Mouse (Mus musculus): ENCODE data around the gene Dnase1l3. TPM values are rescaled to one million over a fixed set of nuclear protein-coding genes. Genes with fewer than 3 reads are reported as not detected.

Gene Dnase1l3
- total and polyA plus RNA-seq, 2 experiments from 2014 or later, result 0.07 TPM; not detected in 1

- no peak for TF ChIP-seq CTCF (IDR thresholded peaks at IDR 0.05)
- Histone ChIP-seq H3K4me1 (ENCODE audit: insufficient read depth, low read length) (no peaks in the 10 kb centered on the region), H3K36me3 (ENCODE audit: insufficient read depth, low read length) (no peaks in the 10 kb centered on the region), H3K4me2 (ENCODE audit: low read depth, low read length, poor library complexity, severe bottlenecking) (no peak overlapping the region), H3K9me3 (ENCODE audit: low read length) (no peaks in the 10 kb centered on the region), H3K9ac (replicated peaks; ENCODE audit: low read length, poor library complexity, severe bottlenecking) (no peak overlapping the region), H3K27ac (ENCODE audit: low read depth, low read length) (no peak overlapping the region), H3K27me3 (ENCODE audit: insufficient read depth, low read length) (no peaks in the 10 kb centered on the region), H3K4me3 (ENCODE audit: low read depth, low read length) (no peak overlapping the region)
- ATAC-seq (ENCODE audit: low FRiP score), result no peak
- DNase-seq (ENCODE audit: low spot score), result no peak
- WGBS, result 88% methylated on average over 1 of the region's 1 CpGs
Observed at GRCm38 (mm10) chr14:8029752-8030151, 35.4 kb upstream of the Dnase1l3 start.

- Histone ChIP-seq H3K9me3 (ENCODE audit: low read length) (no peaks in the 10 kb centered on the region), H3K27ac (ENCODE audit: low read depth, low read length) (no peak overlapping the region), H3K4me2 (ENCODE audit: low read depth, low read length, poor library complexity, severe bottlenecking) (no peak overlapping the region), H3K27me3 (ENCODE audit: insufficient read depth, low read length) (no peaks in the 10 kb centered on the region), H3K36me3 (ENCODE audit: insufficient read depth, low read length) (no peaks in the 10 kb centered on the region), H3K4me1 (ENCODE audit: insufficient read depth, low read length) (no peaks in the 10 kb centered on the region), H3K9ac (replicated peaks; ENCODE audit: low read length, poor library complexity, severe bottlenecking) (no peak overlapping the region), H3K4me3 (ENCODE audit: low read depth, low read length) (no peak overlapping the region)
- no peak for TF ChIP-seq CTCF (IDR thresholded peaks at IDR 0.05)
- DNase-seq (ENCODE audit: low spot score) (no peak), ATAC-seq (ENCODE audit: low FRiP score) (no peak)
- 94% methylated on average over 5 of the region's 5 CpGs for WGBS
Observed at GRCm38 (mm10) chr14:8028086-8028485, 33.7 kb upstream of the Dnase1l3 start.

- ATAC-seq (ENCODE audit: low FRiP score), result no peak
- no peak overlapping the region for H3K4me3 ChIP-seq (ENCODE audit: low read depth, low read length)
- no peak for TF ChIP-seq CTCF (IDR thresholded peaks at IDR 0.05)
- no peaks in the 10 kb centered on the region for H3K4me1 ChIP-seq (ENCODE audit: insufficient read depth, low read length)
- WGBS, result 84% methylated on average over 10 of the region's 10 CpGs
- H3K36me3 ChIP-seq (ENCODE audit: insufficient read depth, low read length), result no peaks in the 10 kb centered on the region
- no peak overlapping the region for H3K4me2 ChIP-seq (ENCODE audit: low read depth, low read length, poor library complexity, severe bottlenecking)
- no peaks in the 10 kb centered on the region for H3K9me3 ChIP-seq (ENCODE audit: low read length)
- no peak overlapping the region for H3K27ac ChIP-seq (ENCODE audit: low read depth, low read length)
- no peaks in the 10 kb centered on the region for H3K27me3 ChIP-seq (ENCODE audit: insufficient read depth, low read length)
- no peak for DNase-seq (ENCODE audit: low spot score)
- no peak overlapping the region for H3K9ac ChIP-seq (replicated peaks; ENCODE audit: low read length, poor library complexity, severe bottlenecking)
Observed at GRCm38 (mm10) chr14:8026769-8027531, 32.6 kb upstream of the Dnase1l3 start.

- H3K4me1 ChIP-seq (ENCODE audit: insufficient read depth, low read length), result no peaks in the 10 kb centered on the region
- no peak overlapping the region for H3K27ac ChIP-seq (ENCODE audit: low read depth, low read length)
- 93% methylated on average over 10 of the region's 10 CpGs for WGBS
- H3K36me3 ChIP-seq (ENCODE audit: insufficient read depth, low read length), result no peaks in the 10 kb centered on the region
- no peak overlapping the region for H3K4me2 ChIP-seq (ENCODE audit: low read depth, low read length, poor library complexity, severe bottlenecking)
- H3K4me3 ChIP-seq (ENCODE audit: low read depth, low read length), result no peak overlapping the region
- no peaks in the 10 kb centered on the region for H3K27me3 ChIP-seq (ENCODE audit: insufficient read depth, low read length)
- H3K9ac ChIP-seq (replicated peaks; ENCODE audit: low read length, poor library complexity, severe bottlenecking), result no peak overlapping the region
- DNase-seq (ENCODE audit: low spot score) (no peak), ATAC-seq (ENCODE audit: low FRiP score) (no peak)
- H3K9me3 ChIP-seq (ENCODE audit: low read length), result no peaks in the 10 kb centered on the region
- TF ChIP-seq CTCF (IDR thresholded peaks at IDR 0.05), result no peak
Observed at GRCm38 (mm10) chr14:8024936-8025335, 30.6 kb upstream of the Dnase1l3 start.

GRCm38 (mm10) chr14:8024469-8024868, 30.1 kb upstream of the Dnase1l3 start:
- Histone ChIP-seq H3K4me2 (ENCODE audit: low read depth, low read length, poor library complexity, severe bottlenecking) (no peak overlapping the region), H3K27me3 (ENCODE audit: insufficient read depth, low read length) (no peaks in the 10 kb centered on the region)
- WGBS, result 66% methylated on average over 6 of the region's 6 CpGs

GRCm38 (mm10) chr14:8020546-8020945, 26.2 kb upstream of the Dnase1l3 start:
- DNase-seq (ENCODE audit: low spot score) (no peak), ATAC-seq (ENCODE audit: low FRiP score) (no peak)
- TF ChIP-seq CTCF (IDR thresholded peaks at IDR 0.05), result no peak
- Histone ChIP-seq H3K9ac (replicated peaks; ENCODE audit: low read length, poor library complexity, severe bottlenecking) (no peak overlapping the region), H3K27me3 (ENCODE audit: insufficient read depth, low read length) (no peaks in the 10 kb centered on the region), H3K36me3 (ENCODE audit: insufficient read depth, low read length) (no peaks in the 10 kb centered on the region), H3K4me3 (ENCODE audit: low read depth, low read length) (no peak overlapping the region), H3K9me3 (ENCODE audit: low read length) (no peaks in the 10 kb centered on the region), H3K27ac (ENCODE audit: low read depth, low read length) (no peak overlapping the region), H3K4me2 (ENCODE audit: low read depth, low read length, poor library complexity, severe bottlenecking) (no peak overlapping the region), H3K4me1 (ENCODE audit: insufficient read depth, low read length) (no peaks in the 10 kb centered on the region)
- WGBS, result 93% methylated on average over 7 of the region's 7 CpGs

More at GRCm38 (mm10) chr14:8024469-8024868, 30.1 kb upstream of the Dnase1l3 start:
- H3K9me3 ChIP-seq (ENCODE audit: low read length), result no peaks in the 10 kb centered on the region
- no peak for TF ChIP-seq CTCF (IDR thresholded peaks at IDR 0.05)
- DNase-seq (ENCODE audit: low spot score) (no peak), ATAC-seq (ENCODE audit: low FRiP score) (no peak)
- H3K36me3 ChIP-seq (ENCODE audit: insufficient read depth, low read length), result no peaks in the 10 kb centered on the region
- no peak overlapping the region for H3K9ac ChIP-seq (replicated peaks; ENCODE audit: low read length, poor library complexity, severe bottlenecking)
- no peaks in the 10 kb centered on the region for H3K4me1 ChIP-seq (ENCODE audit: insufficient read depth, low read length)
- H3K4me3 ChIP-seq (ENCODE audit: low read depth, low read length), result no peak overlapping the region
- no peak overlapping the region for H3K27ac ChIP-seq (ENCODE audit: low read depth, low read length)

All from midbrain, postnatal 0 days (tissue).